Mouse (Mus musculus) left cerebral cortex, postnatal 10 days (tissue): ENCODE results near the gene Hoxd11. TPM values are rescaled to one million over a fixed set of nuclear protein-coding genes. Genes with fewer than 3 reads are reported as not detected.

ENCODE experiments used
- DNase-seq, 2 experiments: peaks; one replicate each; pipeline ENCODE4 v3.0.0; 2021 to 2022; ENCODE audit warnings: low spot score in 2 of 2, mixed read lengths in 1 of 2; ENCODE audit errors: extremely low spot score in 1 of 2
- intact Hi-C: fragments of 180-260 bp; cut with DNase I; formaldehyde crosslinking; loops from one replicate; pipeline ENCODE4 v1.15.1; 2025
- total RNA-seq, 2 experiments: library from RNA; stranded (reverse); gene quantifications; 2 replicates each; pipeline ENCODE4 v1.2.3; 2021

The Hoxd11 gene
- total RNA-seq, result not detected

GRCm38 (mm10) chr2:74678891-74679595 lies at the start of gene Hoxd11:
Gene Hoxd11 (plus strand): TSS chr2:74679557.
- intact Hi-C loops, result no loop called here

GRCm38 (mm10) chr2:74635412-74635811 lies 43.9 kb upstream of the Hoxd11 start:
- no peak for DNase-seq
- intact Hi-C loops, result no loop called here

More at GRCm38 (mm10) chr2:74678891-74679595, at the start of gene Hoxd11:
- no peak for DNase-seq

GRCm38 (mm10) chr2:74642431-74642830 lies 36.9 kb upstream of the Hoxd11 start:
- intact Hi-C loops, result no loop called here
- DNase-seq, result no peak

- no peak for DNase-seq
- intact Hi-C loops, result no loop called here
Observed at GRCm38 (mm10) chr2:74645631-74646030, 33.7 kb upstream of the Hoxd11 start.

GRCm38 (mm10) chr2:74647082-74647864 lies 32.1 kb upstream of the Hoxd11 start:
- DNase-seq, result no peak
- intact Hi-C loops, result no loop called here

- intact Hi-C loops, result no loop called here
- DNase-seq, result no peak
Observed at GRCm38 (mm10) chr2:74652996-74653340, 26.4 kb upstream of the Hoxd11 start.

GRCm38 (mm10) chr2:74653781-74654535 lies 25.4 kb upstream of the Hoxd11 start:
- intact Hi-C loops, result loop anchor here (2.0 kb wide), 1 partner anchor 353 kb away; no protein-coding TSS in a partner anchor
- DNase-seq, result no peak

GRCm38 (mm10) chr2:74654743-74655419 lies 24.5 kb upstream of the Hoxd11 start:
- no peak for DNase-seq
- intact Hi-C loops, result loop anchor here (2.0 to 5.0 kb wide), 2 partner anchors 37 to 354 kb away; partner anchors contain the start of gene Hoxd10

- peak in 1 of 2 experiments; percentile 50 for DNase-seq
- intact Hi-C loops, result loop anchor here (2.0 to 5.0 kb wide), 2 partner anchors 37 to 355 kb away; partner anchors contain the start of gene Hoxd10
Observed at GRCm38 (mm10) chr2:74655420-74655781, 24.0 kb upstream of the Hoxd11 start.

- intact Hi-C loops, result loop anchor here (2.0 to 5.0 kb wide), 2 partner anchors 36 to 355 kb away; partner anchors contain the start of gene Hoxd10
- DNase-seq, result no peak
Observed at GRCm38 (mm10) chr2:74655821-74656631, 23.3 kb upstream of the Hoxd11 start.

GRCm38 (mm10) chr2:74656632-74657021 lies 22.7 kb upstream of the Hoxd11 start:
- intact Hi-C loops, result loop anchor here (5.0 kb wide), 1 partner anchor 36 kb away; the partner anchor contains the start of gene Hoxd10
- DNase-seq, result no peak

- no peak for DNase-seq
- intact Hi-C loops, result loop anchor here (5.0 kb wide), 1 partner anchor 35 kb away; the partner anchor contains the start of gene Hoxd10
Observed at GRCm38 (mm10) chr2:74657251-74658023, 21.9 kb upstream of the Hoxd11 start.

- DNase-seq, result no peak
- intact Hi-C loops, result loop anchor here (5.0 kb wide), 1 partner anchor 34 kb away; the partner anchor contains the start of gene Hoxd10
Observed at GRCm38 (mm10) chr2:74658024-74658666, 21.2 kb upstream of the Hoxd11 start.

- intact Hi-C loops, result loop anchor here (5.0 kb wide), 1 partner anchor 33 kb away; the partner anchor contains the start of gene Hoxd10
- DNase-seq, result no peak
Observed at GRCm38 (mm10) chr2:74658667-74659371, 20.5 kb upstream of the Hoxd11 start.

GRCm38 (mm10) chr2:74659507-74660005 lies 19.8 kb upstream of the Hoxd11 start, which contains the start of gene Evx2:
Gene Evx2 (minus strand): TSS chr2:74659557.
- DNase-seq, result no peak
- intact Hi-C loops, result loop anchor here (5.0 kb wide), 4 partner anchors 33 to 1112 kb away; partner anchors contain the start of gene Hoxd10
